Mouse (Mus musculus) liver, embryonic 13.5 days (tissue): ENCODE results near the gene Rsad1. TPM values are rescaled to one million over a fixed set of nuclear protein-coding genes. Genes with fewer than 3 reads are reported as not detected.

ENCODE experiments used
- ATAC-seq: fragments of 200-750 bp; cut with Nextera tagmentation; 2 replicates; pipeline ENCODE4 v1.8.0; 2017; ENCODE audit warnings: low read depth, mild to moderate bottlenecking, moderate number of reproducible peaks, moderate library complexity
- DNase-seq: peaks from one replicate; pipeline ENCODE4 v3.0.0; 2022
- H3K27ac ChIP-seq: fragments of 300-500 bp; sonication (generic); 2 replicates; pipeline ENCODE4 v1.5.1; 2015; ENCODE audit warnings: moderate library complexity, mild to moderate bottlenecking, inconsistent platforms
- H3K27me3 ChIP-seq: fragments of 300-500 bp; sonication (generic); 2 replicates; pipeline ENCODE4 v1.6.1; 2015; ENCODE audit warnings: mild to moderate bottlenecking, inconsistent platforms
- H3K36me3 ChIP-seq: fragments of 300-500 bp; sonication (generic); 2 replicates; pipeline ENCODE4 v1.6.1; 2015; ENCODE audit warnings: mild to moderate bottlenecking, inconsistent platforms
- H3K4me1 ChIP-seq: fragments of 300-500 bp; sonication (generic); replicated peaks from 2 replicates; pipeline ENCODE4 v1.6.1; 2015; ENCODE audit warnings: inconsistent platforms
- H3K4me2 ChIP-seq: fragments of 300-500 bp; sonication (generic); 2 replicates; pipeline ENCODE4 v1.6.1; 2015; ENCODE audit warnings: inconsistent platforms, mild to moderate bottlenecking, moderate library complexity
- H3K4me3 ChIP-seq: fragments of 300-500 bp; sonication (generic); replicated peaks from 2 replicates; pipeline ENCODE4 v1.5.1; 2015; ENCODE audit warnings: mild to moderate bottlenecking, inconsistent platforms
- H3K9ac ChIP-seq: fragments of 300-500 bp; sonication (generic); 2 replicates; pipeline ENCODE4 v1.6.1; 2015; ENCODE audit warnings: mild to moderate bottlenecking, inconsistent platforms
- H3K9me3 ChIP-seq: fragments of 300-500 bp; sonication (generic); replicated peaks from 2 replicates; pipeline ENCODE4 v1.6.1; 2016; ENCODE audit warnings: inconsistent platforms
- WGBS: fragments of 180-500 bp; shearing (Covaris S2); methylation state at CpG from one replicate; pipeline ENCODE4 v1.1.7; 2015; ENCODE audit not compliant: insufficient replicate concordance; 5-methylcytosine and 5-hydroxymethylcytosine counted together
- polyA plus RNA-seq: library from polyadenylated mRNA; unstranded; fragments of >200 nt; fragmentation: Nextera tagmentation; extraction: Ambion mirVana; gene quantifications from 2 replicates; pipeline ENCODE4 v1.2.1, GENCODE M21; 2015

The Rsad1 gene
- polyA plus RNA-seq, 1 experiment from 2014 or later: 1.6 TPM

DNA sequence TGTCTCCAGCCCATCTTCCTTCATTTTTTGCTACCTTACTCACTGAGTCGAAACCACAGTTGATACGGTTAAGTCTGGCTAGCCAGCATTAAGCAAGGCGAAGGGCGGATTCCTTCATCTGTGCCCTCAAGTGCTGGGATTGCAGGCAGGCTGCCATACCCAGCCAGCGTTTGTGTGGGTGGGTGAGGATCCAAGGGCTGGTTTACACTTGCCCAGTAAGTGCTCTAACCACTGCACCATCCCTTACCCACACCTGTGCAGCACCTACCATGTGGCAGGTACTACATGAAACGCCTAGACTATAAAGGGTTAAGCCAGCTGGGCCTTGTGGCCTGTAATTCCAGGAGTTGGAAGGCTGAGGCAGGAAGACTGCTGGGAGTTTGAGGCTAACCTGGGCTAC is 1.8 kb downstream of the Rsad1 start:
- DNase-seq: no peak
- Histone ChIP-seq H3K4me2 (no peak overlapping the region), H3K36me3 (no peaks in the 10 kb centered on the region), H3K4me3 (no peak overlapping the region), H3K27ac (no peak overlapping the region), H3K9me3 (no peaks in the 10 kb centered on the region), H3K9ac (no peak overlapping the region), H3K27me3 (no peaks in the 10 kb centered on the region), H3K4me1 (peaks cover 18% of the 10 kb centered on the region)
- WGBS: 82% methylated on average over 6 of the region's 6 CpGs
- no peak for ATAC-seq

DNA sequence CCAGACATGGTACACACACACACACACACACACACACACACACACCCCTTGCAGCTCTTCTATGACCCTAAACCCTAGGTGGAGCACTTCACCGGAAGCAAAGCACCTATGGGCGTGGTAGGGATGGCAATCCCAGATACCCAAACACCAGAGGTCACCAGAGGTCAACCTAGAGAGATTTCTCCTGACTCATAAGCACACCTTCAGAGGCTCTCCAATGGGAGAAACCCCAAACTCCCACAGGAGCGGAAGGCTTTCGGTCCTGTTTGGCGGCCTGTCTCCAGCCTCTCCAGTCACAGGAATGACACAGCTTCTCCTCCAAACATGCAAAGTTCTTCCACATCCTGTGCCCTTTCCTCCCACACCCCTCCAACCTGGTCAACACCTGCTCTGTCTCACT is 2.7 kb downstream of the Rsad1 start:
- ATAC-seq: no peak
- Histone ChIP-seq H3K9me3 (no peaks in the 10 kb centered on the region), H3K27me3 (no peaks in the 10 kb centered on the region), H3K36me3 (no peaks in the 10 kb centered on the region), H3K27ac (no peak overlapping the region), H3K4me1 (peaks cover 18% of the 10 kb centered on the region), H3K4me3 (no peak overlapping the region), H3K4me2 (no peak overlapping the region), H3K9ac (no peak overlapping the region)
- 84% methylated on average over 5 of the region's 5 CpGs for WGBS
- DNase-seq: no peak

DNA sequence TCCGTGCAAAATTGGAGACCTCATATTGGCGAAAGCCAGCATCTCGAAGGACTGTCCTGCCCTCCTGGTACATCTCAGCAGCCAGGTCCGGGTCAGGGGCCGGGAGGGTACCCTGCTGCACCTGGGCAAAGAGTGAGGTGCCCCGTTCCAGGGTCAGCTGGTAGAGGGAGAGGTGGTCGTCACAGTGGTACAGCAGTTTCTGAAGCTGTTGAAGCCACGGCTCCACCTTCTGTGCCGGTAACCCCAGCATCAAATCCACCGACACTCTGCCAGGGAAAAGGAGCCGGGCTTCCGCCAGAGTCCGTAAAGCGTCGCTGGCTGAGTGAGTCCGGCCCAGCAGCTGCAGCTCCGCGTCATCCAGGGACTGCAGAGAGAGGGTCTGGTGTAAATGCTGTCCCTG is 4.6 kb downstream of the Rsad1 start:
- Histone ChIP-seq H3K4me2 (no peak overlapping the region), H3K27me3 (no peaks in the 10 kb centered on the region), H3K36me3 (no peaks in the 10 kb centered on the region), H3K4me3 (no peak overlapping the region), H3K9me3 (no peaks in the 10 kb centered on the region), H3K27ac (no peak overlapping the region), H3K4me1 (peaks cover 14% of the 10 kb centered on the region), H3K9ac (no peak overlapping the region)
- WGBS: 73% methylated on average over 18 of the region's 18 CpGs
- DNase-seq (no peak), ATAC-seq (no peak)

DNA sequence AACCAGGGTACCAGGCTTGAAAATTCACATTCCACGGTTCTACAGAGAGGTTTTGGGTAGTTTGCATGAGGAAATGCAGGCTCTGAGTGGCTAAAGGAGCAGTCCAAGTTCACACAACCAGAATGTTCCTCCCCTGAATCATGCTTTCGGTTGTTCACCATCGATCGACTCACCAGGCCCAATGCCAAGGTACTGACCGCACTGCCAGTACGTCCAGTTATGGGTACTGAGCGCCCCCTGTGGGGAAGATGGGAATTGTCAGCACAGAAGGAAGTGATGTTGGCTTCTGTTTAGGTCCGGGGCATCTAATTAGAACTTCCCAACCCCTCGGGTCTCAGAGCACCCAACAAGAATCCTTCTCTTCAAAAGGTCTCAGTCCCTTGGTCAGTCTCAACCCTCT is 5.1 kb downstream of the Rsad1 start:
- H3K9me3 ChIP-seq: no peaks in the 10 kb centered on the region
- no peaks in the 10 kb centered on the region for H3K27me3 ChIP-seq
- H3K4me1 ChIP-seq: peaks cover 11% of the 10 kb centered on the region
- no peak for ATAC-seq
- DNase-seq: peak; percentile 15
- H3K4me3 ChIP-seq: no peak overlapping the region
- H3K4me2 ChIP-seq: no peak overlapping the region
- WGBS: 55% methylated on average over 9 of the region's 9 CpGs
- no peaks in the 10 kb centered on the region for H3K36me3 ChIP-seq
- no peak overlapping the region for H3K9ac ChIP-seq
- H3K27ac ChIP-seq: no peak overlapping the region

DNA sequence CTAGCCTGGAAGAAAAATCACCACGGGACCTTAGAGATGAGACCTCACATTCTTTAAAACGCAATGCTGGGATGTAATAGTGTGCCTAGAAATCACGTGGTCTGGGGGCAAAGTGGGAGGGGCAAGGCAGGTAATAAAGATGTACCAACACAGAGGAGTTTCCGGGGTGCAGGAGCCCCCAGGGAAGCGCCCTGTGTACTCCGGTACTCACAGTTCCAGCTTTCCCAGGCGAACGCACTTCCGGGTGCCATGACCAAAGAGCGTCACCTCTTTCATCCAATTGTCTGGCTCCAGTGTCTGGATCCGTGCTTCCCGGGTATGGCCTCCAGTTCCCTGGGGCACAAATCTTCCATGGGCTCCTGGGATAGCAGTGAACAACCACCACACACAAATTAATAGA is 5.7 kb downstream of the Rsad1 start:
- Histone ChIP-seq H3K36me3 (no peaks in the 10 kb centered on the region), H3K4me2 (no peak overlapping the region), H3K27ac (no peak overlapping the region), H3K4me3 (no peak overlapping the region), H3K27me3 (no peaks in the 10 kb centered on the region), H3K9me3 (no peaks in the 10 kb centered on the region), H3K9ac (no peak overlapping the region), H3K4me1 (peaks cover 5% of the 10 kb centered on the region)
- 84% methylated on average over 12 of the region's 12 CpGs for whole genome bisulfite sequencing
- ATAC-seq: no peak
- no peak for DNase-seq

DNA sequence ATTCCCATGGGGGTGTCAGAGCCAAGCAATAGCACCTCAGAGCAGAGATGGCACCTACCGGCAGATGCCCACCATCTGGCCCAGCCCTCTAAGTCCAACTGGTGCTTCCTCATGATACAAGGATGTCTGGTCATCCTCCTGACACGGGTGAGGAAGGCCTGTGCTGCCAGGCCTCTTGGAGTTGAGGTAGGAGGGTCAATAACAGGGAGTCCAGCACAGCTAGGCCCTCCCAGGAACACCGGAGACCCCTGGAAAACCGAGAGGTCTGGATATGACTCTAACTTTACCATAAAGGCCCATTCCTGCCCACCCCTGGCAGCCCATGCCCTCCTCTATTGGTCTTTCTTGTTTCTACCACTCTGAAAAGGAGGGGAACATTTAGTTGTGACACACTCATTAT is 6.7 kb downstream of the Rsad1 start:
- Histone ChIP-seq H3K27me3 (no peaks in the 10 kb centered on the region), H3K4me1 (no peaks in the 10 kb centered on the region), H3K9ac (no peak overlapping the region), H3K36me3 (no peaks in the 10 kb centered on the region), H3K4me2 (no peak overlapping the region), H3K4me3 (no peak overlapping the region), H3K9me3 (no peaks in the 10 kb centered on the region), H3K27ac (no peak overlapping the region)
- no peak for ATAC-seq
- no peak for DNase-seq
- WGBS: 66% methylated on average over 4 of the region's 4 CpGs

DNA sequence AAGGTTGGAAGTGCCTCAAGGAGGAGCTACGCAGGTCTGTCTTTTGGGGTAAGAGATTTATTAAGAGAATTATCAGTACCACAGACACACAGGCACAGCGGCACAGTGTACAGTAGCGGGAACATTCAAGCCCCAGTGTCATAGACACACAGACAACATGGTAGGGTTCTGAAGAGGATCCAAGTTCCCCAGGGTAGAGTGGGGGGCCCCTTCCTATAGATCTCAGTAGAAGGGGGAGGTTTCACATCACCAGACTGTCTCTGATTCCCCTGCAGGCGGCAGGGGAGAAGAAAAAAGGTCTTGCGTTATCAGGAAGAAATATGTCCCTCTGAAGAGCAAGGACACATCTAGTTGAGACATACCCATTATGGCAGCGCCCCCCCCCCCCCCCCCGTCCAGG is 9.3 kb downstream of the Rsad1 start:
- no peak overlapping the region for H3K4me3 ChIP-seq
- no peak overlapping the region for H3K27ac ChIP-seq
- no peak overlapping the region for H3K9ac ChIP-seq
- H3K4me2 ChIP-seq: no peak overlapping the region
- DNase-seq (no peak), ATAC-seq (no peak)
- H3K4me1 ChIP-seq: no peaks in the 10 kb centered on the region
- H3K36me3 ChIP-seq: no peaks in the 10 kb centered on the region
- 66% methylated on average over 7 of the region's 7 CpGs for whole genome bisulfite sequencing
- H3K27me3 ChIP-seq: no peaks in the 10 kb centered on the region
- H3K9me3 ChIP-seq: no peaks in the 10 kb centered on the region

DNA sequence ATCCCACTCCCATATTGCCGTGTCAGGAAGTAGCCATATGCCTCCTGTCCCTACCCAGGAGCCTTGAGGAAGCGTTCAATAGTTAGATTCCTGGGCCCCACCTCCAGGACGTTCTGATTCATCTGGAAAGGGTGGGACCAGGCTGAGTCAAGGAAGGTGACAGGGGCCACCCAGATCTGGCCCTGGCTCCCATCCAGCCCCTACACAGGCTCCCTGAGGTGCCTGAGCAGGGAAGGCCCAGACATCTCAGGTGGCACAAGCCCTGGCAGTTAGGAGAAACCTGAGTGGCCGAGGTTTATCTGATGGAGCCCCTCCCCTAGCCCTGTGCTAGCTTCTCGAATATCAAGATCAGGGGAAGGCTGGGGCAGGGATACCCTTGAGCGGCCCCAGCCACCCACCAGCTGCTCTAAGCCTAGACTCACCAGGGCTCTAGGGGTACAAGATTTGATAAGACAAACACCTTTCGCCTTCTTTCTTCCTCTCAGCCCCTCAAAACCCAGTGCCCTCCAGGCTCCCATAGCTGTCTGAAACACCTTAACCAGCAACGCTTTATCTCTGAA is 10.2 kb downstream of the Rsad1 start:
- Histone ChIP-seq H3K36me3 (no peaks in the 10 kb centered on the region), H3K4me1 (no peaks in the 10 kb centered on the region), H3K27me3 (no peaks in the 10 kb centered on the region), H3K4me3 (no peak overlapping the region), H3K9ac (no peak overlapping the region), H3K9me3 (no peaks in the 10 kb centered on the region), H3K27ac (no peak overlapping the region), H3K4me2 (no peak overlapping the region)
- ATAC-seq (no peak), DNase-seq (no peak)
- WGBS: 63% methylated on average over 8 of the region's 8 CpGs

DNA sequence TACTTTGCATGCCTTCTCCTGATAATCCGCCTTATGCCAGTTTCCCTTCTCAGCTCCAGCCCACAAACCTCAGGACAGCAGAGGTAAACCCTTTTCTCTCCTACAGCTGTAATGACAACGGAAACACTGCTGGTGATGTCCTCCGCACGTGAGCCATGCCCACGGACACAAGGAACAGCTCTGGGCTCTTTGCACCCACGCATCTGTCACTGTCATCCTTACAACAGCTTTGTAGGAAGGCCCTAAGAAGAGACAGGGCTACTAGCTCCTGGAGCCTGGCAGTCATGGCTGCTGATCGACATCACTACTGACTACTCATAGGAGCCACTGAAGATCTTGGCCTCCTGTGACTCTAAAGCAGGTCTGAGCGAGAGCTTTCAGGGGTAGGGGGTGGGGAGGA is 15.9 kb downstream of the Rsad1 start:
- no peak for ATAC-seq
- DNase-seq: no peak
- Histone ChIP-seq H3K4me3 (no peak overlapping the region), H3K9me3 (no peaks in the 10 kb centered on the region), H3K4me2 (no peak overlapping the region), H3K9ac (no peak overlapping the region), H3K27ac (no peak overlapping the region), H3K27me3 (no peaks in the 10 kb centered on the region), H3K4me1 (no peaks in the 10 kb centered on the region), H3K36me3 (no peaks in the 10 kb centered on the region)
- WGBS: 62% methylated on average over 8 of the region's 8 CpGs

DNA sequence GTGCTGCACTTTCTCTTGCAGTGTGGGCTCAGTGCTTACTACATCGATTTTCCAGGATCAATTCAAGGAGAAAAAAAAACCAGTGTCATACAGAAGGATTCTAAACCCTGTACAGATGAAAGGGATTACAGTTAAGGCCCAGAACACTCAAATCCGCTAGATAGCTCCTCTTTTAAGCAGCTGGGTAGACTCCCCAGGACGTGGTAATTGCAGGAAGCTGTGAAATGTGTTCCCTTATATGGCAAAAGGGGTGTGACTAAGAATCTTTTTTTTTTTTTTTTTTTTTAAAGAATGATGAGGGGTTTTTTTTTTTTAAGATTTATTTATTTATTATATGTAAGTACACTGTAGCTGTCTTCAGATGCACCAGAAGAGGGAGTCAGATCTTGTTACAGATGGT is 20.2 kb downstream of the Rsad1 start:
- H3K9me3 ChIP-seq: no peaks in the 10 kb centered on the region
- H3K27ac ChIP-seq: no peak overlapping the region
- H3K36me3 ChIP-seq: no peaks in the 10 kb centered on the region
- WGBS: 36% methylated on average over 3 of the region's 3 CpGs
- H3K27me3 ChIP-seq: no peaks in the 10 kb centered on the region
- H3K4me1 ChIP-seq: no peaks in the 10 kb centered on the region
- DNase-seq: no peak
- no peak for ATAC-seq
- H3K4me2 ChIP-seq: no peak overlapping the region
- no peak overlapping the region for H3K4me3 ChIP-seq
- no peak overlapping the region for H3K9ac ChIP-seq

DNA sequence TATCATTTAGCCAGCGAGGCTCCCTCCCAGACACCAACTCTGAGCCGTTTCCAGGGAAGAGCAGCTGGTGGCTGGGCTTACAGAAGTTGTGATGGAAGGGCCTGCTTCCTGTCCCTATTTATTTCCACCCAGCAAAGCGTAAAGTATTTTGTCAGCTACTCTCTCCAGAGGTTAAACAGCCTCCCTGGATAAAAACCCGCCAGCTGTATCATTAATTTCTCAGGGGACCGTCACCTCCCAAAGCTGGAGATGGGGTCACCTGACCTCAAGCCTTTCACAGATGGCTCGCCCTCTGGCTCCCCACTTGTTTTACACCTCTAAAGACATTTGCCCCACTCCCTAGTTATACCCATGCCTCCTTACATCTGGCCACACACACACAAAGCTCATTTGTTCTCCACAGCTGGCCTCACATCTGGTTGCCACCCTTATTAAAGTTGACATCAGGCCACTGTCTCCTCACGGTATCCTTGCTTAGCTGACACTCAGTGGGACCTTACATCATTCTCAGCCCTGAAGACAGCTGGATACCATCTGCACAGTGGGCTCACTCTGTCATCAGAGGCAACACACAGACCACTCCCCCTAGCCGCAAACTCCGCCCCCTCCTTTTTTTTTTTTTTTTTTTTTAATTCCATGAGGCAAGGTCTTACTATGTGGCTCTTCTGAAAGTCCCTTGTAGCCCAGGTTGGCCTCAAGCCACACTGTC is 22.7 kb downstream of the Rsad1 start:
- Histone ChIP-seq H3K27ac (no peak overlapping the region), H3K9ac (no peak overlapping the region), H3K4me3 (no peak overlapping the region), H3K36me3 (no peaks in the 10 kb centered on the region), H3K9me3 (no peaks in the 10 kb centered on the region), H3K4me1 (peaks cover 5% of the 10 kb centered on the region), H3K4me2 (no peak overlapping the region), H3K27me3 (peaks cover 4% of the 10 kb centered on the region)
- ATAC-seq: no peak
- no peak for DNase-seq
- 45% methylated on average over 9 of the region's 9 CpGs for WGBS

DNA sequence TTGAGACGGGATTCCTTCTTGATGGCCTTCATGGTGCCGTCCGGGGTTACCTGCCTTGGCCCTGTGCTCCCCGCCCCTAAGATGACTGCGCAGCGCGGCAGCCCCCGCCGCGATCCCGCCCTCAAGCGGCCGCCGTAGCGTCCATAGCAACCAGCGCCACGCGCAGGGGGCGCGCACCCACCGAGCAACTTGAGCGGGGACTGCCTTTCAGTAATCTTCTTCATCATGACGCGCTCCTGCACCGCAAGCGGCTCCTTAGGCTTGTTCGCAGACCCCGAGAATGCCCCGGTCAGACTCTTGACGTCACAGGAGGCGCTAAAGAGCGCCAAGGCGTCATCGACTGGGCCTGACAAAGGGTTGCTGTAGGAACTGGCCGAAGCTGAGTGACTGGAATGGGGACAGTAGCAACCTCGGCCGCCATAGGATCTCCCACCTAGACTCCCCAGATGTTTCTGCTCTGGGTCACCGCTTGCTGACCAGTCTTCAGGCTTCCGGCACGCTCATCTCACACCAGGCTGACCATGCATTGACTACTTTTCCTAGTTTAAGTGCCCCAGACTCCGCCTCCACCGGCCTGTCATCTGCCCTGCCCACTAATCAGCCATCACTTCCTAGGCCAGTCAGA is 27.7 kb downstream of the Rsad1 start, which contains the start of gene Mycbpap:
TSS of gene Mycbpap (minus strand) at position 524 of the 625 bp plus-strand sequence.
- DNase-seq (peak; percentile 13), ATAC-seq (peak; percentile 55)
- no peaks in the 10 kb centered on the region for H3K9me3 ChIP-seq
- H3K27me3 ChIP-seq: peaks cover 11% of the 10 kb centered on the region
- no peaks in the 10 kb centered on the region for H3K36me3 ChIP-seq
- H3K9ac ChIP-seq: peak within 1 kb of the TSS; percentile 52
- H3K27ac ChIP-seq: no peak within 1 kb of the TSS
- H3K4me2 ChIP-seq: peak within 1 kb of the TSS; percentile 75
- H3K4me1 ChIP-seq: peaks cover 10% of the 10 kb centered on the region
- 2% methylated on average over 42 of the region's 42 CpGs for WGBS
- peak within 1 kb of the TSS; percentile 59 for H3K4me3 ChIP-seq
